Mouse (Mus musculus) heart, postnatal 0 days (tissue): ENCODE measurements around the gene Ispd. TPM values are rescaled to one million over a fixed set of nuclear protein-coding genes. Genes with fewer than 3 reads are reported as not detected.

Experiments
- ATAC-seq: fragments of 200-750 bp; cut with Nextera tagmentation; 2 replicates; pipeline ENCODE4 v1.8.0; 2017; ENCODE audit warnings: low read depth, moderate number of reproducible peaks, moderate library complexity; ENCODE audit not compliant: insufficient read depth
- DNase-seq: peaks from one replicate; pipeline ENCODE4 v3.0.0-alpha.2; 2016; ENCODE audit warnings: low spot score
- H3K27ac ChIP-seq: fragments of 300-500 bp; sonication (generic); 2 replicates; pipeline ENCODE4 v1.5.1; 2014; ENCODE audit warnings: low read depth, mild to moderate bottlenecking
- H3K27me3 ChIP-seq: fragments of 300-500 bp; sonication (generic); 2 replicates; pipeline ENCODE4 v1.6.1; 2014; ENCODE audit warnings: low read length, mixed read lengths; ENCODE audit not compliant: control insufficient read depth, insufficient read depth
- H3K36me3 ChIP-seq: fragments of 300-500 bp; sonication (generic); replicated peaks from 2 replicates; pipeline ENCODE4 v1.6.1; 2014; ENCODE audit warnings: low read length, mixed read lengths; ENCODE audit not compliant: control insufficient read depth, insufficient read depth
- H3K4me1 ChIP-seq: fragments of 300-500 bp; sonication (generic); 2 replicates; pipeline ENCODE4 v1.6.1; 2014; ENCODE audit warnings: antibody characterized with exemption; ENCODE audit not compliant: control insufficient read depth, insufficient read depth
- H3K4me2 ChIP-seq: fragments of 300-500 bp; sonication (generic); 2 replicates; pipeline ENCODE4 v1.6.1; 2014; ENCODE audit warnings: low read depth, mild to moderate bottlenecking, low read length, moderate library complexity
- H3K4me3 ChIP-seq: fragments of 300-500 bp; sonication (generic); 2 replicates; pipeline ENCODE4 v1.5.1; 2014; ENCODE audit warnings: low read depth, low read length
- H3K9ac ChIP-seq: fragments of 300-500 bp; sonication (generic); replicated peaks from 2 replicates; pipeline ENCODE4 v1.6.1; 2014; ENCODE audit warnings: low read depth, low read length, mixed read lengths
- H3K9me3 ChIP-seq: fragments of 300-500 bp; sonication (generic); replicated peaks from 2 replicates; pipeline ENCODE4 v1.6.1; 2016; ENCODE audit warnings: low read length; ENCODE audit not compliant: control insufficient read depth
- CTCF ChIP-seq: IDR thresholded peaks from 2 replicates; pipeline ENCODE4 v1.5.1; 2016; ENCODE audit warnings: antibody characterized with exemption, control low read depth, low read depth
- EP300 ChIP-seq: IDR thresholded peaks from 2 replicates; pipeline ENCODE4 v1.6.1; 2016; ENCODE audit warnings: antibody characterized with exemption, low read depth
- WGBS: fragments of 180-500 bp; shearing (Covaris S2); extraction: QIAGEN DNeasy Blood & Tissue Kit; methylation state at CpG from one replicate; pipeline ENCODE4 v1.1.7; 2014; 5-methylcytosine and 5-hydroxymethylcytosine counted together
- polyA plus RNA-seq: library from polyadenylated mRNA; unstranded; fragments of >200 nt; fragmentation: Nextera tagmentation; extraction: Ambion mirVana; gene quantifications from 2 replicates; pipeline ENCODE4 v1.2.1, GENCODE M21; 2015
- total RNA-seq: library from RNA; depleted of rRNA; stranded (reverse); fragments of >200 nt; gene quantifications from 2 replicates; pipeline ENCODE4 v1.2.3, GENCODE M21; 2014; ENCODE audit warnings: low replicate concordance

The Ispd gene
- total and polyA plus RNA-seq, 2 experiments from 2014 or later, result 6.6 to 8.5 TPM

DNA sequence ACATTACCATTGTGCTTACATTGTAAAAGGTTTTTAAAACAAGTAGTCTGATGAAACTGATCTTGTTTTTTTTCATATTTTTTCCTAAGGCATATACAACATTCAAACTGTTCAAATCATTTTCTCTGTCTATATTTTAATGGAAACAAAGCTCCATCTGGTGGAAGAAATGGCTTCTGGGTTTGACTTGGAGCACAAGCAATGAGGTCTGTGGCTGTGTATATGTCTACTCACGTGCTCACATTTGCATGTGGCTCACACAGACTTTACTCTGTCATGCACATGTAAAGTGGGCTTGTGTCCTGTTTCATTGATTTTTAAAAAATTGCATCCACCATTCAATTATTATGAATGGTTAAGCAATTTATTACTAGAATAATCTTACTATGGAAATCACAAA lies 323.1 kb downstream of the Ispd start:
- Histone ChIP-seq H3K36me3 (no peaks in the 10 kb centered on the region), H3K9me3 (no peaks in the 10 kb centered on the region), H3K27me3 (no peaks in the 10 kb centered on the region), H3K4me1 (no peaks in the 10 kb centered on the region), H3K4me3 (no peak overlapping the region), H3K27ac (no peak overlapping the region), H3K4me2 (no peak overlapping the region), H3K9ac (no peak overlapping the region)
- DNase-seq (no peak), ATAC-seq (no peak)
- WGBS, result 42% methylated on average over 1 of the region's 1 CpGs
- TF ChIP-seq CTCF (peak; percentile 28), EP300 (no peak)

DNA sequence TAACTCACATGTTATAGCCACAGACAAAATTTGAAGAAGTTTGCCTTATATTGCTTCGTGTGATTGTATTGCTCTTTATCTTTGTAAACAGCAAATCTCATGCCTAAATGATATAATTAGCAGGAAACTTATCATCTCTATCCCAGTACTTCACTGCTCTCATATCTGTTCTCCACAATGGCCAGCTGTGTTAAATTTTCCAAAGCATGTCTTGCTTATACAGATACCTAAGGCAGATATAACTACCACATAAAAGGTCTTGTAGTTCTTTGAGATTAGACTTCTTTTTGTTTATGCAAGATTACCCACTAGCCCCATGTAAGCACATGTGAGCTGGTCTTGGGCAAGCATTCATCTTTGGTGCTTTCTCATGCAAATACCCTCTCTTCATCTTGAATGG lies 327.6 kb downstream of the Ispd start:
- WGBS, result 37% methylated on average over 1 of the region's 1 CpGs
- TF ChIP-seq EP300 (no peak), CTCF (no peak)
- no peaks in the 10 kb centered on the region for H3K36me3 ChIP-seq
- H3K4me3 ChIP-seq, result no peak overlapping the region
- ATAC-seq (no peak), DNase-seq (no peak)
- no peak overlapping the region for H3K4me2 ChIP-seq
- H3K9ac ChIP-seq, result no peak overlapping the region
- H3K27ac ChIP-seq, result no peak overlapping the region
- H3K27me3 ChIP-seq, result no peaks in the 10 kb centered on the region
- H3K4me1 ChIP-seq, result no peaks in the 10 kb centered on the region
- no peaks in the 10 kb centered on the region for H3K9me3 ChIP-seq

DNA sequence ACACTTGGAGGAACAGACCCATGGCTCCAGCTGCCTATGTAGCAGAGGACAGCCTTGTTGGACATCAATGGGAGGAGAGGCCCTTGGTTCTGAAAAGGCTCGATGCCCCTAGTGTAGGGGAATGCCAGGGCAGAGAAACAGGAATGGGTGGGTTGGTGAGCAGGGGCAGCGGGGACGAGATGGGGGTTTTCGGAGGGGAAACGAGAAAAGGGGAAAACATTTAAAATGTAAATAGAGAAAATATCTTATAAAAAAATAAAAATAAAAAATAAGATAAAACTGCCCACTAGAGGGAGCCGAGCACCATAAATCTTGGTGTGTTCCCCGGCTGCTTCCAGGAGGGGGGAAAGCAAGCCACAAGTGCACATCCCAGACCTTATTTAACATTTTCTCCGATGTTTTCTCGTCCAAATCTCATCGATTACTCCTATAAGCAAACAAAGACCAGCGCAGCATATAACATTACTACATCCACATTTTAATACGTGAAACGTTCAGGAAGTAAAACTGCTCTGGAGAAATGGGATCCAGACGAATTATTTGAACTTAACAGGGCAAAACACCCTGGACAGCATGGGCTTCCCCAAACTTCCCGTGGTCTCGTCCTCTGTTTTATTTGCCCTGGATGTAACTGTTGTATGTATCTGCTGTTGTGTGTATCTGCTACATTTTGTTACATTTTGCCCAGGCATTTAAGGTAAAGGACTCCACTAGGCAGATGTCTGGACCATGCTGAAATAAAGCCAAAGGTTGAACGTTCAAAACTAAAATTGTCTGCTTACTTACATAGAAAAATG lies 332.8 kb downstream of the Ispd start:
- H3K4me2 ChIP-seq, result peak overlapping the region; percentile 49
- no peaks in the 10 kb centered on the region for H3K27me3 ChIP-seq
- no peak overlapping the region for H3K9ac ChIP-seq
- WGBS, result 15% methylated on average over 17 of the region's 17 CpGs
- ATAC-seq (no peak), DNase-seq (peak; percentile 58)
- TF ChIP-seq EP300 (no peak), CTCF (peak; percentile 51)
- peak overlapping the region; percentile 14; the same call in 1 of the 2 replicates for H3K4me3 ChIP-seq
- no peaks in the 10 kb centered on the region for H3K36me3 ChIP-seq
- H3K9me3 ChIP-seq, result no peaks in the 10 kb centered on the region
- H3K27ac ChIP-seq, result no peak overlapping the region
- no peaks in the 10 kb centered on the region; the same call in 1 of the 2 replicates for H3K4me1 ChIP-seq

DNA sequence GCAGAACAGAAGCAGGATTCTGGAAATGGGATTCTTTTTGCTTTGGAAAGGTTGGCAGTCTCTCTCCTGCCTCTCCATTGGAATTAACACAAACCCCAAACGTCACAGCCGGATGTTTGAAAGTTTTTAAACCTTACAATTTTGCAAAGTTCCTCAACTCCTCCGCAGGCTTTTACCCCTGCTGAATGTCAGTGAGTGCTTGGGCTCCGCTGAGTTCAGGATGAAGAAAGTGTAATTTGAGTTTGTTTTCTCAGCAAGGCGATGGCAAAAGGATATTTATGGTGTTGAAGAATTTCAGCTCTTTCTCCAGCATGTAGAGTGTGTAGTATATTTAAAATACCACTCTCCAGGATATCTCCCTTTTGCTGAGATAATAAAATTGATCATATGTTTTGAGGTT lies 336.3 kb downstream of the Ispd start:
- H3K36me3 ChIP-seq, result no peaks in the 10 kb centered on the region
- no peaks in the 10 kb centered on the region for H3K27me3 ChIP-seq
- no peak for TF ChIP-seq CTCF
- no peak for TF ChIP-seq EP300
- H3K9ac ChIP-seq, result no peak overlapping the region
- DNase-seq, result no peak
- 52% methylated on average over 5 of the region's 5 CpGs for WGBS
- peaks cover 5% of the 10 kb centered on the region; the same call in 1 of the 2 replicates for H3K4me1 ChIP-seq
- H3K4me2 ChIP-seq, result no peak overlapping the region
- ATAC-seq, result no peak
- H3K4me3 ChIP-seq, result no peak overlapping the region
- no peaks in the 10 kb centered on the region for H3K9me3 ChIP-seq
- no peak overlapping the region for H3K27ac ChIP-seq

DNA sequence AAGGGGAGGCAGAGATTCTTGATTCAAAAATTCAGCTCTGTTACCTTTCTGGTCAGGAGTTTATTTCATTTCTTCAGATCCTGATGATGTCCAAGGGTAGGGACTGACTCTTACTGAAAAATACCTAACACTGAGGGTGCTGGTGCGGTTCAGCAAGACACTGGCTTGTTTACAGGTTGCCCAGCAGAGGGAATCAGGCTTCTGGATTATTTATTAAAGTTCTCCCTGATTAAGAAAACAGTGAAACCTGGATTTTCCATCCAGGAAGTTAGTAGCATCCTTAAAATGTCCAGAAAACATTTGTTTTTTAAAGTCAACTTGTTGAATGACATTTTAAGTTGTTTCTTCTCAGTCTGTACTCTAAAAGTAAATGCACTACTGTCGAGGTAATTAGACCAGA lies 337.2 kb downstream of the Ispd start:
- no peaks in the 10 kb centered on the region for H3K9me3 ChIP-seq
- H3K4me3 ChIP-seq, result no peak overlapping the region
- TF ChIP-seq CTCF (no peak), EP300 (no peak)
- no peaks in the 10 kb centered on the region for H3K36me3 ChIP-seq
- no peak overlapping the region for H3K9ac ChIP-seq
- H3K27me3 ChIP-seq, result no peaks in the 10 kb centered on the region
- no peak overlapping the region for H3K4me2 ChIP-seq
- ATAC-seq, result no peak
- 65% methylated on average over 2 of the region's 2 CpGs for WGBS
- DNase-seq, result no peak
- peaks cover 5% of the 10 kb centered on the region; the same call in 1 of the 2 replicates for H3K4me1 ChIP-seq
- H3K27ac ChIP-seq, result no peak overlapping the region
